Mouse (Mus musculus): ENCODE data around the gene Gp1bb.

The Gp1bb gene

DNA sequence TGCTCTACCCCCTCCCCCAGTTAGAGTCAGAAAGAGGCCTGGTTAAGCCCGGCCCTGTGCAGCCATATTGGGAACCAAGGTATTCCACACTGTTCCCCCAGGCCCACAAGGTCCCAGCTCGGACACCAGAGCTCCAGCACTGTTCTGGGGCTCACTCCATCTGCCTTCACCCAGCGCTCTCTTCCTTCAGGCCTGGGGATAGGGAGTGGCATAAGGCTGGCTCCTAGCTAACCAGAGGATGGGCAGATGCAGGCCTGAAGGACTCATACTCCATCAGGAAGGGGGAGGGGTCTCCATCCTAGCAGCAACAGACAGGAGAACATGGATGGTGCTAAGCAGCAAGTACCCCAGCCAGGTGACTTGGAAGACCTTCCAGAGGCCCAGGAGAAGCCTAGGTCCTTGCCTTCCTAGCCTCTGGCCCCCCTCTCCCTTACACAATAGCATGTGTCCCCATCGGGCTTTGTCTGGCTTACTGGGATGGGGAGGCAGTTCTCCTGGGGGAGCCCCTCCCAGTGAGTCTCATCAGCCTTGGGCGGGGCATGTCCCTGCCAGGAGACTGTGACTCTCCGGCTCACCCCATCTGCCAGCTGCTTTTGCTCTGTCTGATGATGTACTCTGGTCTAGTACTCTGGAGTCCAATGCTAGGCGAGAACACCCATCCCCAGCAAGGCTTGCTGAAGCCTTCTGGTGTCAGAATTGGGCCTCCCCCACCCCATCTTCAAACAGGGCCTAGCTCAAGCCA is 6.2 kb upstream of the Gp1bb start:
- DNase-seq: peak; percentile 61

DNA sequence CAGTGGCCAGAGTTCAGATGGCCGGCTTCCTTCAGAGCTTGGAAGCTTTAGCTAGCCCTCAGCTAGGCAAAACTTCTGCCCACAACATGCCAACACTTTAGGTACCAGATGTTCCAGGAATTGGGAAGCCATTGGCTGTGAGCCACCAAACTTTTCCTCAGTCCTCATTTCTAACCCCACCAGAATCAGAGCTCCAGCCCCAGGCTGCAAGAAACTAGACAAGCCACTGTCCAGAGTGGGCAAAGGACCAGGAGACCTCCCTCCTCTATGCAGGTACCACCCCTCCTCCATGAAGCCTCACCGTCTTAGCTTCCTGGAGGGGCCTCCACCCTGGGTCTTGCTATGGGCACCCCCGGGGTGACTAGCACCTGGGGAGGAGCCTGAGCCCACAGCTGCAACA is 5.0 kb upstream of the Gp1bb start:
- DNase-seq: peak; percentile 79

DNA sequence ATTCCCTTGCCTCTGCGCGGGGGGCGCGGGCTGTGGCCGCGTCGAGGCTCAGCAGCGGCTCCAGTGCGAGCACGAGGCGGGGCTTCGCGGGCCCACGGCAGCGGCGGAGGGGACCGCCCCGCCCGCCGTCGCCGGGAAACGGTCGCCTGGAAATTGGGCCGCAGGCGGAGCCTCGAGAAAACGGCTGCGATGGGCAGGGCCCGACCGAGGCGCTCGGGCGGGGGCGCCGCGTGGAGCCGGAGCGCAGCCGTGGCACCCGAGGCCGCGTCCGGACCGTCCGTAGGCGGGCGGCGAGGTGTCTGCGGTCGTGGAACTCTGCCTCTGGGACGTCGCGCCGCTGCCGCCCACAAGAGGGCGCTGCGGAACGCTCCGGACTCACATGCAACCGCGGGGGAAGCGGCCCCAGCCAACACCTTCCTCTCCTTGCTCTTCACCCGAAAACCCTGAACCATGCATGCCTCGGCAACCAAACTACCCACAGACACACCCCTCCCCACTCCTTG is 4.2 kb upstream of the Gp1bb start, which contains the start of gene Gm49601:
Gene Gm49601, minus strand, starts transcription at position 52 of the 503 bp plus-strand sequence.
- DNase-seq: peak; percentile 91

DNA sequence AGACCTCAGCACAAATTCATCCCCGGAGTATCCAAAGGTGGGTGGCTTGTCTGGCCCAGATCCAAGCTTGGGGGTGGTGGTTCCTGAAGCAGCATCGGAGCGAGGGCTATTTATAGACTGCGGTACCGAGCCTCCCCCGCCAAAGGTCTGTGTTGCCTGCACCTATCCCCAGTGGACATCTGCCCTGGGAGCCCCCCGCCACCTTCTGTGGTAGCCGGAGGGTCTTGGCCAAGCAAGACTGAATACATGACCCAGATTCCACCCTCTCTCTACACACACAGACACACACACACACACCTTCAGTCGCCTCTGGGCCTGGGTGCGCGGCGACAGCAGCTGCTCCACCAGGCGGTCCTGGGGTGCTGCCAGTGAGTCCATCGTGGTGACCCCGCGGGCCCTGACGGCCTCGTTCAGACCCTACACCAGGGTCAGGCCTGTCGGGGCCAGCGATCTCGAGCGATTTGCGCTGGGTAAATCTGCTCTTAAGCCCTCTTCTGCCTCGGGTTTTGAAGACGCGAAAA is 3.6 kb upstream of the Gp1bb start:
- peak; percentile 79 for DNase-seq

DNA sequence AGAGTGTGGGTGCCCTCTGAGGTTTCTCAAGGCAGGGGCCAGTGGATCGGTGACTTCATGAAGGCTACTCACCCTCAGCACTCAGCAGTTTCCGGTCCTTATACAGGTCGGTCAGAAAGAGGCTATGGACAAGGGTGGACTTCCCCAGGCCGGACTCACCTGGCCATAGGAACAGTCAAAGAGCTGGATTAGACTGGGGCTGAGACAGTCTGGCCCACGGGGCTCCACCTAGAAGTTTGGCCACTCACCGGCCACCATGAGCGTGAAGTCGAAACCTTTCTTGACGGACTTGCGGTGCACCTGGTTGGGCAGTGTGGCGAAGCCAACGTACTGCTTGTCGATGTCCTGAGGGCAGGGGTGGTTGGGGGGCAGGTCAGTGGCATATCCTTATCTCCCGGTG is 2.9 kb upstream of the Gp1bb start:
- peak; percentile 52 for DNase-seq

DNA sequence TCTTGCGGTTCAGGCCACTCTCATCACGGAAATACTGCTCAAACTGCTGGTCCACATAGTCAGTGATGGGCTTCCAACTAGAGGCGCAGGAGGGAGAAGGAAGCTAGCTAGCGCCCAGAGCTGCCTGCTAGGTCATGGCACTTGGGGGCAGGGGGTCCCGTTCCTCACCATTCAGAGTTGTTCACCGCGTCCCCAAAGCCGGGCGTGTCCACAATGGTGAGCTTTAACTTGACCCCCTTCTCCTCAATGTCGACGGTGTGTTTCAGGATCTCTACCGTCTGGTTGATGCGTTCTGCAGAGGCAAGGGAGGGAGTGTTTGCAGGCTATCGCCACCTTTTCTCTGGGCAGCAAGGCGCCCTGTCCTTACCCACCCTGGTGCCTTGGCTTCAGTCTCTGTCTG is 2.4 kb upstream of the Gp1bb start:
- peak; percentile 57 for DNase-seq

DNA sequence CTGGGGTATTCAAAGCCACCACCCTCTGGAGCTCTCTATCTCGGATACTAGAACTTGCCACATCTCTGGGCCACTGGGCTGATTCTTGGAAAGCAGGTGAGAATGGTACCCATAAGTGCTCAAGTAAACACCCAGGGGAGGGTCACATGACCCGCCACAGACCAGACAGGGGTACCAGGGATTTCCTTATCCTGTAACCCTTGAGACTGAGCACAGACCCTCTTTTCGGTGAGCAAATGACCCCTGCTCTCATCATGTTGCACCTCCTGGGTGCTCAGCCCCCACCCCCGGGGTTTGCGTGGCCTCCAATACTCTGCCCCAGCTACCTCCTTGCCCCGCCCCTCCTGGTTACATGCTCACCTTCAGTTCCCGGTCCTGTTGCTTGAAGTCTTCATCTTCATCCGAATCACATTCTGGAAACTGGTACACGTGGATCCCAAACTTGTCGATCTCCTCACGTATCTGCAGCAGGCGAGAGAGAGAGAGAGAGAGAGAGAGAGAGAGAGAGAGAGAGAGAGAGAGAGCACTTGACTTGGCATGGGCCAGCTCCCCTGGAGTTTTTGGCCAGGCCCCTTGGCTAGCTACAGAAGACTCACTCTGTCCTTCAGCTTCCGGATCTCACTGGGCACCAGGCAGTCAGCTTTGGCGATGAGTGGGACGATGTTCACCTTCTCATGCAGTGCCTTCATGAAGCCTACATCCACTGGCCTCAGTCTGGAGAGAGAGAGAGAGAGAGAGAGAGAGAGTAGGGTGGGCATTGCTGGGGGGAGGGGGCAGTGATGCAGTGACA is 1.7 kb upstream of the Gp1bb start:
- peak; percentile 70 for DNase-seq

DNA sequence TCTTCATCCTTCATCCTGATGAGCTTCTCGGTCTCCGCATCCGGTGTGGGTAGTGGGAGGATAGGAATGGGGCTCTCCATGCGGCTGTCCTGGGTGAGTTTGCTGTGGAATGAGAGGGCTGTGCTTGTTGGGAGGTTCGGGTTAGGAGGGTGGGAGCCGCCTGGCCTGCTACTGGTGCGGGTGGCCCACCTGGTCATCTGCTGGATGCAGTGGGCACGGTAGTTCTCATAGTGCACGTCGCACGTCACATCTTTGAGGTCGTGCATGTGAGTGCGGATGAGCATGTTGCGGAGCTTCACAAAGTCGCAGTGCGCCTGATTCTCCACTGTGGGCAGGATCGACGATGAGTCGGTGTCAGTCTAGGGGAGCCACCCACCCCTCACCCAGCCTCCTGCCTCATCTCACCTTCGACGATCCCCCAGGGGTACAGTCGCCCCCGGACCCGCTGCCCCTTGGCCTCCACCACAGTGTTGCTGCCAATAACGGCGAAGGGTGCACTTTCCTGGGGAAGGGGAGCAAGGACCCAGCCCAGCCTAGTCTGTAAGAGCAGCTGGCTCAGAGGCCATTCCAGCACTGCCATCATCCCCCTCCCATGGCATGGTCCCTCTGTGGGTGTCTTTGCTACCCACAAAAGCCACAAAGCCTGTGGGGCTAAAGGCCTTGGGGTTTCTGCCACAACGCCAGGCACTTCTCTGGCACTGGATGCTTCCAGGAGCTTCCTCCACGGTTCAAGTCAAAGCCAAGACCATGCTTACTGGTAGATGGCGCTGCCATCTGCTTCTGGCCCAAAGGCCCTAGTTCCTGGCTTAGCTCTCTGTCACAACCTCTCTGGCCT is 930 bp upstream of the Gp1bb start:
- peak; percentile 61 for DNase-seq

DNA sequence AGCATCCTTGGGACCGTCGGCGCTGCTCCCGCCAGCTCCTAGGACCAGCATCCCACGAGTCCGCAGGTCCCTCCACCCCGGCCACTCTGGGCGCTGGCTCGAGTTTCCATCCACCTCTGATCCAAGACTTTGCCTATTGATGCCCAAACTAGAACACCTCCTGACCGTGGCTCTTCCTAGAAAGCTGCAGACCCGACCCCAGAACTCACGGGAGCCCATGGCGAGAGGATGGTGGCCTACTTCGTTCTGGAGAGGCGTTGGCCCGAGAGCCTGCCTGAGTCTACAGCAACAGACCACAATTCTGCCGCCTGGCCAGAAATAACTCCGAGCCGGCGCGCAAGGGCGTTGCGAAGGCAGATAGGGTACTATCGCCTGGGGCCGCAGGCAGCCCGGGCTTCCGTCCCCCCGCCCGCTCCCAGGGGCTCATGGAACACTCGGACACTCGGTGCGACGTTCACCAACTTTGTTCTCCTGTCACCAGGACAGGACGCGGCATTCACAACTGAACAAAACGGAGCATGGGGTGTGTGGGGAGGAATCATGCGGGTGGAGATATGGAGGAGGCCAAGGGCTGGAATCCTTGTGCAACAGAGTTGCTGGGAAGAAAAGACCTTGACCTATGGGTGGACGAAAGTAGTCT is 721 bp downstream of the Gp1bb start:
- peak; percentile 51 for DNase-seq

DNA sequence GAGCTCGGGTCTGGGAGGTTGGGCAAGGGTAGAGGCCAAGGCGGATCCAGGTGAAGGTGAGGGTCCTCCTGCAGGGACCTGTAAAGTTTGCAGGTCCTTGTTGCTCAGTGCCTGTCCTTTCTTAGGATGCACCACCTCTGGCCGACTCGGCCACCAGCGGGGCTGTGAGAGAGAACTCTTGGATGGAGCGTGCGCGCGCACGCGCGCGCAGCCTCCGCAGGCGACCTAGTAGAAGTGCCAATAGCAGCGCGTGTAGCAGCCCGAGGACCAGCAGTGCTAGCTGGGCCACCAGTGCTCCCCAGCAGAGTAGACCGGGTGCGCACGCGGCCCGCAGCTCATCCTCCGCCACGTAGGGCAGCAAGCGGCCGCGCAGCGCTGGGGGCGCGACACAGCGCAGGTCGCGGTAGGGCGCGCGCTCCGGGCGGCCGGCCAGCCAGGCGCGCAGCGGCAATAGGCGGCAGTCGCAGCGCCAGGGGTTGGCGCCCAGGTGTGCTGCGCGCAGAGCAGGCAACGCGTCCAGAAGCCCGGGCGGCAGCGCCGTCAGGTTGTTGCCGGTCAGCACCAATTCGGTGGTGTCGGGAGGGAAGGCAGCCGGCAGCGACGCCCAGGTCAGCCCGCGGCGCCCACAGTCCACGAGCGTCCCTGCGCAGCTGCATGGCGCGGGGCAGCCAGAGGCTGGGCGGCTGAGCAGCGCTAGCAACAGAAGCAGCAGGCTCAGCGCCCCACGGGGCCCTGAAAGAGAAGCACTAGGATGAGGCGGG is 1.4 kb downstream of the Gp1bb start:
- peak; percentile 79 for DNase-seq

DNA sequence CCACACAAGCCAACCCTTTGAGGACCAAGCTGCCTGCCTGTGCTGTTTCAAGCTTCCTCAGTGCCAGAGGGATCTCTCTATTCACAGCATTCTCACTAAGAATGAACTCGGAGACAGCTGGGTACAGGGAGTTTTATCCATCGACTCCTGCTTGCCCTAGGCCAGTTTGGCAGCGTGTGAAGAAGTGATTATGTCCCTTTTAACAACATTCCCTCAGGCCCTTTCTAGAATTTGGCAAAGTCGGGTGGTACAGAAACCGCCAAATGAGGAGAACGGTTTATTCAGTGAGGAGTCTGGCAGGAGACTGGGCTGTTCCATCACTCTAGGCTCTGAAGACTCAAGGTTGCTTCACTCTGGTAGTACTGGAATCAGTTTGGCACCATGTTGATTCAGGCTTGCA is 2.0 kb downstream of the Gp1bb start:
- DNase-seq: no peak

DNA sequence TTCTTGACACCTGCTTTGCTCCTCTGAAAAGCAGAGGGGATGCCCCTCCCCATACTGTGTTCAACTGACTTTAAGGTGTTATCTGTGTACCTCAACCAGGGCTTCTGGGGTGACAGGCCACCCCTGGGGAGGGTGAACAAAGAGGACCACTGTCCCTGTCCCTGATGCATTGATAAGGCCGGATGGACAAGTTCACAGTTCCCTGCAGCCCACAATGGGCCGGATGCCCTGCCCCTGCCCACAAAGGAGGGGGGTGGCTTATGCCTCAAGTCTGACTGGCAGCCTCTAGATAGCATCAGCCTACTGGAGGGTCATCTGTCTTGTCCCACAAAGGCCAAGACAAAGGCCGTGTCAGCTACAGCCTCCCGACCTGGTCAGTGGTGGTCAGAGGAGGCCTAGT is 3.1 kb downstream of the Gp1bb start:
- DNase-seq: peak; percentile 54

DNA sequence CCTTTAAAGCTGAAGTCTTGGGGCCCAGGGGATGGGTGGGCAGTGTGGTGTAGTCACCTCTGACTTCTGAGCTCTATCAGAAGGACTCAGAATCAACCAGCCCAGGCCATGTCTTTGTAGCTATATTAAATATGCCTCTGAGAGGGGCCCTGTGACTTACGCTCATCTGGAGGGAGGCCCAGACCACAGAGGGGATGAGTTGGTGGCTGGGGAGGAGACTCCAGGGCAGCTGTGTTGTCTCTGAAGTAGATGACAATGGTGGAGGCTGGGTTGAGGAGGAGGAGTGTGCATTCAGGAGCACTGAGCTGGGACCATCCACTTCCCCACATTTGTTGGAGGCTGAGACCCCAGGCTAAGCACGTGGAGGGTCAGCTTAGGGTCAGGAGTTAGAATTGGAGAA is 3.9 kb downstream of the Gp1bb start:
- DNase-seq: peak; percentile 37

DNA sequence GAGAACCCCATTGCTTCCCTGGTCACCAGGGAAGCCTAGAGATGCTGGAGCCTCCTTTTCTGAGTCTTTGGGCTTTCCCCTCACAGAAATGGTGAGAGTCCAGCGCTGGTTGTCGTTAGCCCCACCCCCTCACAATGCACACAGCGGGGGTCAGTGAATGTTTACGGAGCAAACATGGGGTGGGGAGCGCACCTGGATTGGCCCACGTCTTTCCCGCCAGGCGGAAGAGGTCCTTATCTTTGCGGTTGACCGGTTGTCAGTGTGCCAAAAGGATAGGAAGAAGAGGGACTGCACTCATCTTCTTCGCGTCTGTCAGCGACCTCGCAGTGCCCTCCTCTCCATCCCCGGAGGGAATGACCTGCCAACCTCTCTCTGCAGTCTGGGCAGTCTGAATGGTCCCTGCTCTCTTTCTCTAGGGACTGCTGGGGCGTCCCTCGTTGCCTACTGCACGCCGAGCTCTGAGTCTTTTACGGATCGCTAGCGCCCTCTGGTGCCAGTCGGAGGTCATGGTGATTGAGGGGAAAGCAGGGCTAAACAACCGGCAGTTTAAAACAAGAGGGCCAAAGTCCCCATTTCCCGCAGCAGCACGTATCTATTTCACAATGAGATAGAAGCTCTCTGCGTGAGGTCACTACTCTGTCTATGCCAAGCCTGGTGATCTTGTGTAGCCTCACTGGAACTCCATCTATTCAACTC is 4.7 kb downstream of the Gp1bb start:
- peak; percentile 86 for DNase-seq

DNA sequence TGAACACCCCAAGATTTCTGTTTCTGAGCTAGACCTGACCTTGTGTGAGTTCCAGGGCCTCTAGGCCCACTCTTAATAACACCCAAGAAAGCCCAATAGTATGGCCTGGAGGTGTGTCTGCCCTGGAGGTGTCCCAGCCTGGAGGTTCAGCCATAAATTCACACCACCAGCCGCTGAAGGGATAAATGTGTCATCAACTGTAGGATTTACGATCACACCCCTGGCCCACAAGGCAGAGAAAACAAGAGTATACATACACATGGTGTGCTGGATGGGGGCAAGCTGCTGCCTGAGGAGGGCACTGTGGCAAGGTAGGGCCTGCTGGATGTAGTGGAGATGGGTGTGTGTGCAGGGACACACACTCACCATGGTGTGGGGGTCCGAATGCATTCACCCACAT is 8.9 kb downstream of the Gp1bb start:
- no peak for DNase-seq

DNA sequence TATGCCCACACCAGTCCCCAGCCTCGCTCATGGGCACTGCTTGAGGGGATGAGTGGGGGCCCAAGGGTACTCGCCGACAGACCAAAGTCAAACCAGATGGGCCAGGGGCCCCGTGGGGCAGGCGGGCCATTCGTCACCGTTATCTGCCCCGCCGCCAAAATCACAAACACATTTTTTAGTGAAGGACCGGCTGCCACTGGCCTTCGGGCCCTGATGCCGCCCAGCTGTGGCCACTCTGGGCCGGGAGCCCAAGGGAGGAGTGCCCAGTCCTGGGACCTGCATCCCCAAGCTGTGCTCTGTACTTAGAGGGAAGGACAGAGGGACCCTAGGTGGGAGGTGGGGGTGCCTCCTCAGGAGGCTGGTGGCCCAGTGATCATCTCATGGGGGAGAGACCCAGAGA is 10.5 kb downstream of the Gp1bb start:
- DNase-seq: no peak

DNA sequence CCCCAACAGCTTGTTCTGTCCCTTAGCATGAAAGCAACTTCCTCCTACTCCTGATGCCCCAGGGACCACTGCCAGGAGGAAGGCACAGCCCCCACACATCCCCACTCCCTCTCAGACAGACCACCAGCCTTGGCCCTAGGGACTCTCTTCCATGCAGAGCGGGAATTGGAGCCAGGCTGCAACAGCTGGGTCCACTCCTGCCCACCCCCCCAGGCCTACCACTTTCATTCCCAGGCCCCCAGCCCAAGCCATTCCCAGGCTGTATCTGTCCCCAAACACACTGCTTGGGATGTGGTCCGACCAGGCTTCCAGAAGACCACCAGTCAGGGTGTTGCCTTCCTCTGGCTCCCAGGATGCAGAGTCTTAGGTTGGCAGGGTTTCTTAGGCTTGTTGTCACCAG is 13.1 kb downstream of the Gp1bb start:
- DNase-seq: no peak

DNA sequence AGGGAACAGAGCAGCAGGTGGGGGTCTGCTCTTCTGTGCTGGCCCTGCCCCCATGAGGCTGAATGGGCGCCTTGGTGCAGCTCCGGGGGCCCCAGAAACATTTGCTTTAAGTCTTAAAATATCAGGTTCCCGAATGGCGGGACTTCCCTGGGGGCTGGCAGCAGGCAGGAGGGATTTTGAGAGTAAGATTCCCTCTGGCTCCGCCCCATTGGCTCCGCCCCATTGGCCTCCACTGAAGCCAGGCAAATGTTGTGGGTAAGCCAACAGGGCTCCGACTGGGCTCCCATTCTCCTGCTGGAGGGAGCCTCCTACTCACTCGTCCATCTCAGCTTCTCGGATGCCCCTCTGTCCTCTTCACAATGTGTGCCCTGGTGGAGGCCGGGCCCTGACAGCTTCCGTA is 14.0 kb downstream of the Gp1bb start:
- no peak for DNase-seq

DNA sequence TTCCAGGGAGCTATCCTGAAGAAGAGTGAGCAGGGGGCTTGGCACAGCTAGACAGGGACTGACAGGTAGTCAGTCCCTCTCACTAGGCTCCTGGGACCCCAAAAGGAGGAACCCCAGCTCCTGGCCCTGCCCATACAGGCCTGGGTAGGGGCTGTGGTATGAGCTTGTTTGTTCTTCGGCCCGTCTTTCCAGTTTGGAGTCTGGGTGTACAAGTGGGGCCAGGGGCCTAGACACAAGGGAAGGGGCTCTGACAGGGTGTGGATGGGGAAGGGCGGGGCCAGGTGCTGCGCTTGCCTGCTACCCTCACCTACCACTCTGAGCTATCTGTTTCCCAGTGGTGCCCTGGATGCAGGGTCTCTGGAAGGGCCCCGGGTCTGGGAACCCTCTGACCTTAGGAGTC is 16.5 kb downstream of the Gp1bb start:
- no peak for DNase-seq

DNA sequence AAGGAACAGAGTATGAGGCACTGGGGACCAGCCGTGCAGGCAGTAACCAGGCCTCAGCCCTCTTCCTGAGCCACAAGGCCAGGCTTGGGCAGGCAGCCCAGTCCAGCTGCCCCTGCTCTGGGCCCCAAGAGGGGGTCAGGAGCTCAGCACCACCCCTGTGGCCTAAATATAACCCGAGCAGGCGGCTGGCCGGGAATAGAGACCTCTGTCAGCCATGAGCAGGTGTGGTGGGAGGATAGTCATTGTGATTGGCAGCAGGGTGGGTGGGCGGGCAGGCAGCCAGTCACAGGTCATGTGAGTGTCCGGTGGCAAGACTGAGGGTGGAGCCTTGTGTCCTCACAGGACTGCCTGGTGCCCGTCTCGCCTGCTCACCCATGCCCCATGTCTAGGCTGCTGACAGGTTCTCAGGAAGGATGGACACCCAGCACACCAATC is 17.9 kb downstream of the Gp1bb start:
- no peak for DNase-seq

DNA sequence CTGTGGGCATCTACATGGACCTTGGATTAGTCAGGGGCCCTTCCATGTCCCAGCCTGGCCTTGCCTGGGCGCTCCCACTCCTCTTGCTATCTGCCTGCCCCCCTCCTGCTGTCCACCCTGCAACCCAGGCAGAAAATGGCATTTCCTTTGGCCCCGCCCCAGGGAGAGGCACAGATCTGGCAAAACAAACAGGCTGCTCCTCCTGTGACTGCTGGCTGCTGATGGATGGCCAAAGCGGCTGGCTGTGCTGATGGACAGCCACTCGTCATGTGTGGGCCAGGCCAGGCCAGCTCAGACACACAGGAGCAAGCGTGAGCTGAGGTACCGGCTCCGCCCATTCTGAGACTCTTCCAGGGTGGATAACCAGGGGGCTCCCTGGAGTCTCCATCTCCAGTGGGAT is 20.8 kb downstream of the Gp1bb start:
- DNase-seq: no peak
